Mouse (Mus musculus): ENCODE data around the gene C130032M10Rik.

C130032M10Rik gene

GRCm38 (mm10) chr9:114553828-114554227, 38.3 kb downstream of the C130032M10Rik start:
- no peak for DNase-seq

GRCm38 (mm10) chr9:114554355-114554979, 39.0 kb downstream of the C130032M10Rik start:
- no peak for DNase-seq

DNA sequence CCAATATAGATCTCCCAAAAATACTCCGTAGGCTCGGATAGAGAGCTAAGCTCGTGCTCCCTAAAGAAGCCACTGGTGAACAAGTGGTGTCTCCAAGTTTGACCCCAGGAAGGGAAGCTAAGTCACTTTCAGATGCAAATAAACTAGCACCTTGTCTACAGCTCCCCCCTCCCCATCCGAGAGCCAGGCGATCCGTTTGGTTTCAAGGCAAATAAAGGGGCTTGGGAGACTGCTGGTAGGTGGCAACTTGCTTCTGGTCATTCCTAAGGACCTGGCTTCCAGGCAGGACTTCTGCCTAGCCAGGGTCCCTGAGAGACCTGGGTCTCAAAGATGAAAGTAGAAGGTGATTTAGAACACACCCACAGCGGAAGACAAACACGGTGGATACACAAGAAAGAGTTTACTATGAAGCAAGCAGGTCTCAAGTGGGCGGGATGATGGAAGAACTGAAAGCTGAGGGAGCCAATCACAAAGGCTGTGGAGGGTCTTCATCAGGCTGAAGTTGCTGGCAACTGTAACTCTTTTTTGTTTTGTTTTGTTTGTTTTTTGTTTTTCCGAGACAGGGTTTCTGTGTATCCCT, 40.9 kb downstream of the C130032M10Rik start:
- no peak for DNase-seq

- no peak for DNase-seq
These were observed 41.6 kb downstream of the C130032M10Rik start for GRCm38 (mm10) chr9:114557086-114557485.

DNA sequence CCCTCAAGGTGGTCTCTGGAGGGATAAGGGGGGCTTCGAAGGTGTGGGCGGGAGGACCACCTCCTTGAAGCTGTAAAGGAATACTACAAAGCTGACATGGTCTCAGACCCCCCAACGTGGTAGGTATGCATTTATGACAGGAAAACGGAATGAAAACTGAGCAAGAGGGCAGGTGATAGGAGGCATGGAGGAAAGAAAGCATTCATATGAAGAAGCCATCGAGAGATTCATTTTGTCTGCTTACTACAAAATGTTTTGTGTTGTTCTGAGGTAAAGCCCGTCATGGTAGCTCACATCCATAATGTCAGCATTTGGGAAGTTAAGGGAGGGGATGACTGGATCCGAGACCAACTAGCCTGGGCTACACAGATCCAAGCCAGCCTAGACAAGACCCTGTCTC, 44.6 kb downstream of the C130032M10Rik start:
- DNase-seq, result no peak

DNA sequence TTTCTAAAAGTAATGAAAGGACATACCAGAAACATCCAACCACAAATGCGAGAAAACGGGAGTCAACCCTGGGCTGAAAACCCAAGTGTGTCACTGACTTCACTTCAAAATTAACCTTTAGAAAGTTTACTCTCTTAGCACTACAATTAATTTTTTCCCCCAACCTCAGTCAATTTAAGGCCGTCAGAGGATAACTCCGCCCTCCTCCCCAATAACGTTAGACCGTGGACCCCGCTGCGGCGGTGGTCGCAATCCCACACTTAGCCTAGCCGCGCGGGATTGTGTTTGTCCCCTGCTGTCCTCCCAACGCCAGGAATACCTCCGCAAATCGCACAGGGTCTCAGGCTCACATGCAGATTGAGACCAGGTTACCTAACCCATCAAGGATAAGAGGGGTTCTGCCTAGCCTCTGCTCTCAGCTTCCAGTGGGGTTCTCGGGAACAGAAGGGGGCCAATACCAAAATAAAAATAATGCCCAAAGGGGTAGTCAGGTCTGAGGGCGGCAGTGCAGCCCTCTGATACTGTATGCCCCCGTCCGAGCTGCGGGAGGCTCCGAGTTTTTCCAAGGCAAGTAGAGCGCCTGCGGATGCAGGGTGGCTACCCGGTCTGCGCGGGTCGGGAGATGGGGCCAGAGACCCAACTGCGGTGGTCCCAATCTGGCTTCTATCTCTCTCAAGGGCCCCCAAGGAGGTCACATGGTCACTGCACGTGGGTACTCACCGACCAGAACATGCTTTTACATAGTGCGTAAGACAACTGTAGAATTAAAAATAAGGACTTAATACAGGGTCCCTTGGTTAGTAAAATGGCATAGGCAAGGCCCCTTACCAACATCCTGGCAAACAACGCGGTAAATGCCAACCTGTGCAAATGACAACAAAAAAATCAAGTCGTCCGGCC, 45.5 kb downstream of the C130032M10Rik start:
- no peak for DNase-seq

DNA sequence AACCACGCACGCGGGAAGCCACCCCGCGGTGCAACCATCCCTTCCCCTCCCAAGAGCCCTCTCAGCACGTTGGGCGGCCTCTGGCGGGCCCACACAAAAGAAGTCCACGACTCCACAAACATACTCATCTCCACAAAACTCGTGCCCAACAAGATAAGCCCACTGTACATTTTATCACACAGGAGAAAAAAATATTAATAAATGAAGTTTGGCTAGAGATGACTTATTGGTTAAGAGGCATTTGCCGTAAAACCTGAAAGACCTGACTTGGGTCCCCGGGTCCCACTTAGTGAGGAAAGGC, 46.1 kb downstream of the C130032M10Rik start:
- no peak for DNase-seq

- DNase-seq, result no peak
These were observed 46.8 kb downstream of the C130032M10Rik start for GRCm38 (mm10) chr9:114562031-114562918.

DNA sequence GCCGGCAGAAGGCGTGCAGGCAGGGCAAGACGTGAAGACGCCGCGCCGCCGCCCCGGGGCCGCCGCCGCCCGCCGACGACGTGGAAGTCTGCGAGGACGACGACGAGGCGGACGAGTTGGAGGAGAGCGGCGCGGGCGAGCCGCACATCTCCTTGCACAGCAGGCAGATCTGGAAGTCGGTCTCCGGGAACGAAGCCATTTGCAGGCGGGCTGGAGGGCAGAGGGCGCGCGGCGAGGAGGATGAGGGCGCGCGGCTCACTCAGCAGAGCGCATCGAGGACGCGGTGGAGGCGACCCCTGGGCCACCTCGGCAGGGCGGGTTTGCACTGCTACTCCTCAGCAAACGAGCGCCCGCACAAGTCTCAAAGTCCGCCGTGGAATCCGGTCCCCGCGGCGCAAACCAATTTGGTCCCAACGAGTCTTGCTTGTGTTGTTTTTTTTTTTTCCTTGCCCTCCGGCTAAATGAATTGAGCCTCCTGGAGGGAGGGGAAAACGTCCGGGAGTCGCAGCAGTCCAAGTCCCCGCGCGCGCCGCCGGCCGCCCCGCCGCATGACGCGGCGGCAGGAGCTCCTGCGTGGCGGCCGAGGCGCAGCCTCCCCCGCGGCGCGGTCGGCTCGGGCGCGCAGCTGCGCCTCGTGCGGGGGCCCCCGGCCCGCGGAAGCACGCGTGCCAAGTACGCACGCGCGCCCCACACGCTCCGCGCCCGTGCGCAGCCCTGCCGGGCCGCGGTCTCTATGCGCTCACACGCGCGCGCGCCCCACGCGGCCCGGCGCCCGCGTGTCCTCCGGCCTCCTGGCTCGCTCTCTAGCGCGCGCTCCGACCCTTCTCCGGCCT, 47.6 kb downstream of the C130032M10Rik start:
- no peak for DNase-seq

GRCm38 (mm10) chr9:114563761-114564606, 48.5 kb downstream of the C130032M10Rik start, which contains the start of gene Trim71:
Gene Trim71 (minus strand): TSS chr9:114564369.
- no peak for DNase-seq

- no peak for DNase-seq
These were observed 49.2 kb downstream of the C130032M10Rik start for GRCm38 (mm10) chr9:114564667-114565066.
